Mouse (Mus musculus): ENCODE data around the gene Cdh12. TPM values are rescaled to one million over a fixed set of nuclear protein-coding genes. Genes with fewer than 3 reads are reported as not detected.

Gene Cdh12
- polyA plus RNA-seq, 1 experiment from 2014 or later: 1.2 TPM

DNA sequence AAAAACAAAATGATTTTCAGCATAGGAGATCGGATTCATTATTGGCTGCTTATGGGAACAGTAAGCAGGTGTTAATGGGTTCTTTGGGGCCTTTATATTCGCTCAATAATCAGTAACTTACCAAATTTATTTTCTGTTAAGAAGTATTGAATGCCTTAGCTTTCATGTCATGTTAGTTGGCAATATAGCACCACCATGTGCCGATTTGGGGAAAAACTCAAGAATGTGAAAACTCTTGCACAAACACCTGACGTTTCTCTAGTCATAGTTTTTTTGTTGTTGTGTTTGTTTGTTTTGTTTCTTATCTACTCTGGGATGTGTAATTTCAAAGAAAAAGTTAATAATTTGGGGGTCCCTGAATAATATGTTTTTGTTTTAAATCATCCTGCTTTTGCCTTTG, 1081.7 kb downstream of the Cdh12 start:
- ATAC-seq (ENCODE audit: low FRiP score) (no peak), DNase-seq (ENCODE audit: low spot score) (no peak)
- H3K9ac ChIP-seq (ENCODE audit: low read depth, low read length): no peak overlapping the region
- H3K27me3 ChIP-seq (ENCODE audit: control insufficient read depth, insufficient read depth, low read length): no peaks in the 10 kb centered on the region
- no peak overlapping the region for H3K4me3 ChIP-seq (ENCODE audit: low read depth, low read length)
- H3K4me1 ChIP-seq (replicated peaks; ENCODE audit: control insufficient read depth, insufficient read depth, low read length): no peaks in the 10 kb centered on the region
- 65% methylated on average over 4 of the region's 4 CpGs for WGBS
- no peaks in the 10 kb centered on the region for H3K9me3 ChIP-seq (ENCODE audit: control insufficient read depth, low read length)
- H3K27ac ChIP-seq (ENCODE audit: low read depth, low read length): no peak overlapping the region
- H3K4me2 ChIP-seq (replicated peaks; ENCODE audit: low read depth, low read length): no peak overlapping the region
- no peaks in the 10 kb centered on the region for H3K36me3 ChIP-seq (ENCODE audit: control insufficient read depth, insufficient read depth, low read length)

DNA sequence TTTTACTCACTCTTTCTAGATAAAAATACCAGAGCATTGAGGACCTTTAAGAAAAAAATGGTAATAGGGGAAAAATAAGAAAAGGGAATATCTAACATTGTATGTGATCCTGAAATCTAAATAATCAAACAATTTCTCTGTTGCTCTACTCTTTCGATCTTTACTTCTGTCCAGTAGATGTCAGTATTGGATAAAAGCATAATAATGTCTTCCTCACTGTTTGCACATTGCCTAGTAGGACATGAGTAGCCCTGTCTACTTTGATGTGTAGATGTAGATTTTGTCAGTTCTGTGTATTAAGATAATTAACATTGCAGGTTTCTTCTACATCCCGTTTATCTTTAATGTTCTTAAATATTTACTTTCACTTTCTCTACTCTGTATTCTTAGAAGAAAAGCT, 1087.8 kb downstream of the Cdh12 start:
- ATAC-seq (ENCODE audit: low FRiP score) (0 out of 2 replicates have a peak, but pooled peaks have one; percentile 54), DNase-seq (ENCODE audit: low spot score) (no peak)
- H3K4me2 ChIP-seq (replicated peaks; ENCODE audit: low read depth, low read length): no peak overlapping the region
- no peaks in the 10 kb centered on the region for H3K27me3 ChIP-seq (ENCODE audit: control insufficient read depth, insufficient read depth, low read length)
- no peak overlapping the region for H3K4me3 ChIP-seq (ENCODE audit: low read depth, low read length)
- no peaks in the 10 kb centered on the region for H3K9me3 ChIP-seq (ENCODE audit: control insufficient read depth, low read length)
- H3K9ac ChIP-seq (ENCODE audit: low read depth, low read length): no peak overlapping the region
- no peaks in the 10 kb centered on the region for H3K4me1 ChIP-seq (replicated peaks; ENCODE audit: control insufficient read depth, insufficient read depth, low read length)
- 62% methylated on average over 2 of the region's 2 CpGs for WGBS
- H3K36me3 ChIP-seq (ENCODE audit: control insufficient read depth, insufficient read depth, low read length): no peaks in the 10 kb centered on the region
- H3K27ac ChIP-seq (ENCODE audit: low read depth, low read length): no peak overlapping the region

DNA sequence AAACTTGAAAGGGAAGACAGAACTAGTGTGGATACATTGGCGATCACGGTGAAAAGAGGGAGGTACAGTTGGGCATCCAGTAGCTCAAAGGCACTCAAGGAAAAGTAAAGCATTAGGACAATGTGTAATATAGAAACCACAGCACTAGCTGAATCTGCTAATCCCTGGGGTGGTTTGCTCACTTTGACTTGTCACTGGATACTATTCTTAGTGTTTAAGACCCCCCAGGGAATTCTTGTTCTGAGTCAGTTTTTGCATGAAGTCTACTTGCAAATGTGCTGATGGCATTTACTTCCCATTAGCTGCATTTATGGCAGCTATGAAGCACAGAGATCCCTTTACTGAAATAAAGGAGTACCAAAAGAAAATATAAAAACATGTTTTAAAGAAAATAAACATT, 1095.7 kb downstream of the Cdh12 start:
- no peak overlapping the region for H3K27ac ChIP-seq (ENCODE audit: low read depth, low read length)
- H3K36me3 ChIP-seq (ENCODE audit: control insufficient read depth, insufficient read depth, low read length): no peaks in the 10 kb centered on the region
- H3K4me3 ChIP-seq (ENCODE audit: low read depth, low read length): no peak overlapping the region
- no peak for ATAC-seq (ENCODE audit: low FRiP score)
- no peaks in the 10 kb centered on the region for H3K4me1 ChIP-seq (replicated peaks; ENCODE audit: control insufficient read depth, insufficient read depth, low read length)
- no peak overlapping the region for H3K4me2 ChIP-seq (replicated peaks; ENCODE audit: low read depth, low read length)
- DNase-seq (ENCODE audit: low spot score): no peak
- no peak overlapping the region for H3K9ac ChIP-seq (ENCODE audit: low read depth, low read length)
- H3K27me3 ChIP-seq (ENCODE audit: control insufficient read depth, insufficient read depth, low read length): no peaks in the 10 kb centered on the region
- no peaks in the 10 kb centered on the region for H3K9me3 ChIP-seq (ENCODE audit: control insufficient read depth, low read length)
- 94% methylated on average over 2 of the region's 2 CpGs for WGBS

DNA sequence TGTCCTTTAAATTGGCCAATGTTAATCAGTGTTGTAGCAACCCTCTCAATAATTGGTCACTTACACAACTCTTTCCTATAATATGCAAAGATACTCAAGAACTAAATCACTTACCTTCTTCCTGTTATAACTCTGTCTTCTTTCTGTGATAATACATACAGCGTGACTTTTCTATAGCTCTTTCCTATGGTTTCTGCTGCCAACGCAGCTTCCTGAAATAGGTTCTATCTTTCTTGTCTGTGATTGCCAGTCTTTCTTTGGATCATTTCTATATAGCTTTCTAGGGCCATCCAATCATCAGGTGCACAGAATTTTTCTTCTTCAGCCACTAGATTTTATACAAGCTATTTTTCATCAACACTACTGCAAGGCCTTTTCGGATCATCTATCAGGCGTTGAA, 1106.9 kb downstream of the Cdh12 start:
- no peaks in the 10 kb centered on the region for H3K36me3 ChIP-seq (ENCODE audit: control insufficient read depth, insufficient read depth, low read length)
- H3K4me1 ChIP-seq (replicated peaks; ENCODE audit: control insufficient read depth, insufficient read depth, low read length): no peaks in the 10 kb centered on the region
- WGBS: 93% methylated on average over 4 of the region's 4 CpGs
- H3K27ac ChIP-seq (ENCODE audit: low read depth, low read length): no peak overlapping the region
- no peaks in the 10 kb centered on the region for H3K27me3 ChIP-seq (ENCODE audit: control insufficient read depth, insufficient read depth, low read length)
- H3K9ac ChIP-seq (ENCODE audit: low read depth, low read length): no peak overlapping the region
- no peak overlapping the region for H3K4me2 ChIP-seq (replicated peaks; ENCODE audit: low read depth, low read length)
- DNase-seq (ENCODE audit: low spot score) (no peak), ATAC-seq (ENCODE audit: low FRiP score) (no peak)
- no peak overlapping the region for H3K4me3 ChIP-seq (ENCODE audit: low read depth, low read length)
- H3K9me3 ChIP-seq (ENCODE audit: control insufficient read depth, low read length): no peaks in the 10 kb centered on the region

DNA sequence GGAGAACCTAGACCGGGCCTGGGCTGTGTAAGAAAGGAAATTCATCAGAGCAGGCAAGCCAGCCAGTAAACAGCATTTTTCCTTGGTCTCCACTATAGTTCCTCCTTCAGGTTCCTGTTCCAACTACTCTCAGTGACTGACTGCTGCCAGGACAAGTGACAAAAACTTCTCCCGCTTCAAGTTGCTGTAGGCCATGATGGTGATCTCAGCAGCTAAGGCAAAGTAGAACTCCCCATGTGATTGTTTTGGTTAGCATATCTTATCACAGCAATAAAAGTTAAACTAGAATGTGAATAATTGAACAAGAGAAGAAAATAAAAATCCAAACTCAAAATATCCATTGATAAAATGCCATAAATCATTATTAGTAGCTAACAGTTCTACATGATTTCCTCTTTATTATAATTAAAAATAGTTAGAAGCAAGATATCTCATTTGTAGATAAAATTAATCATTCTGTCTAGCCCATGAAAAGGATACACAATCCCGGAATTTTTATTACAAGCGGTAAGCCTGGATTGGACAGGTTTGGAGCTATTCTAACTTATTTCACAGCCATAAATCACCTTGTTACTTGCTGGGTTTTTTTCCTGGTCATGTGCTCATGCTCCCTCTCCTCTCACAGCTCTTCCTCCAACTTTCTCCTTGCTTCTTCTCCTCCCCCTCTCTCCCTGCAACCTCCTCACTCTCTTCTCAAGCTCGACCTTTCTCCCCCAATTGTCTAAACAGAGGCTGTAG, 1117.4 kb downstream of the Cdh12 start:
- ATAC-seq (ENCODE audit: low FRiP score) (no peak), DNase-seq (ENCODE audit: low spot score) (no peak)
- H3K4me1 ChIP-seq (replicated peaks; ENCODE audit: control insufficient read depth, insufficient read depth, low read length): no peaks in the 10 kb centered on the region
- H3K27ac ChIP-seq (ENCODE audit: low read depth, low read length): no peak overlapping the region
- H3K4me2 ChIP-seq (replicated peaks; ENCODE audit: low read depth, low read length): no peak overlapping the region
- no peaks in the 10 kb centered on the region for H3K36me3 ChIP-seq (ENCODE audit: control insufficient read depth, insufficient read depth, low read length)
- H3K4me3 ChIP-seq (ENCODE audit: low read depth, low read length): no peak overlapping the region
- WGBS: 82% methylated on average over 5 of the region's 5 CpGs
- H3K9me3 ChIP-seq (ENCODE audit: control insufficient read depth, low read length): no peaks in the 10 kb centered on the region
- H3K9ac ChIP-seq (ENCODE audit: low read depth, low read length): no peak overlapping the region
- no peaks in the 10 kb centered on the region for H3K27me3 ChIP-seq (ENCODE audit: control insufficient read depth, insufficient read depth, low read length)

DNA sequence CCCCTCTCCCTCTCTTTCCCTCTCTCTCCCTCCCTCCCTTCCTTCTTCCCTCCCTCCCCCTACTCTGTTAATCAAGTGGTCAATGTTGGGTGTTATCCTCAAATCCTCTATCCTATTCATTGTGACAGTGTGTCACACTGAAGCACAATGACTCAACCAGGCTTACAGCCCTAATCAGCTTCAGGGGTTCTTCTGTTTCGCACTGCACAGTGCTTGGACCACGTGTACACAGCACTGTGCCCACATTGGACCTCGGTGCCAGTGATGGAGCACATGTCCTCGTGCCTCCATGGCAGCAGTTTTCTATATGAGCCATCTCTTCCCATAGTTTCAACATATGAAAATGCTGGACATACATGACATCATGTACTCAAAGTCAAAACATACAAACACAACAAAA, 1155.4 kb downstream of the Cdh12 start:
- ATAC-seq (ENCODE audit: low FRiP score) (no peak), DNase-seq (ENCODE audit: low spot score) (no peak)
- Histone ChIP-seq H3K27me3 (ENCODE audit: control insufficient read depth, insufficient read depth, low read length) (no peaks in the 10 kb centered on the region), H3K4me1 (replicated peaks; ENCODE audit: control insufficient read depth, insufficient read depth, low read length) (no peaks in the 10 kb centered on the region), H3K9ac (ENCODE audit: low read depth, low read length) (no peak overlapping the region), H3K27ac (ENCODE audit: low read depth, low read length) (no peak overlapping the region), H3K4me2 (replicated peaks; ENCODE audit: low read depth, low read length) (no peak overlapping the region), H3K36me3 (ENCODE audit: control insufficient read depth, insufficient read depth, low read length) (no peaks in the 10 kb centered on the region), H3K9me3 (ENCODE audit: control insufficient read depth, low read length) (no peaks in the 10 kb centered on the region), H3K4me3 (ENCODE audit: low read depth, low read length) (no peak overlapping the region)
- 76% methylated on average over 4 of the region's 4 CpGs for WGBS

Other genes starting within 250 kb of the Cdh12 start
- gene Acot10, start 217.5 kb downstream of the Cdh12 start, polyA plus RNA-seq (2014; fragmentation: Nextera tagmentation; extraction: Ambion mirVana): 0.22 TPM in 1 of 2 replicates, not detected in the other